Comparison of ENCODE assay signal across 8 mouse cellular contexts in genomic region chr7:73391002-73391517, GRCm38 (mm10). TPM values are rescaled to one million over a fixed set of nuclear protein-coding genes. Genes with fewer than 3 reads are reported as not detected.
A peak's percentile ranks its signal among the peaks of the same experiment; 100 is the strongest.
DNase-seq lines count a peak whose midpoint lies in the region.

No protein-coding gene starts in this region.

- peak overlapping the region; percentile 94 for H3K4me3 ChIP-seq in hindbrain, embryonic 10.5 days

- DNase-seq in R1 (ENCODE audit: low read depth, low spot score): peak; percentile 66
- DNase-seq in cerebellum, postnatal 10 days: peak; percentile 74 to 86
- peak; percentile 49 to 62 for DNase-seq in frontal cortex, postnatal 14 days (ENCODE audit: low spot score in 2 of 2)
- peak; percentile 91 for DNase-seq in hindbrain, embryonic 10.5 days (ENCODE audit: low spot score)
- DNase-seq in layer of hippocampus, postnatal 14 days (ENCODE audit: low spot score in 2 of 2): peak; percentile 63 to 80
- DNase-seq in lung, postnatal 14 days: peak; percentile 91
- DNase-seq in right cerebral cortex, postnatal 10 days (ENCODE audit: low spot score in 2 of 2): peak; percentile 86 to 88
- DNase-seq in thymus, postnatal 10 days (ENCODE audit: low spot score in 2 of 2): no peak

- H3K27ac ChIP-seq in hindbrain, embryonic 10.5 days: peak overlapping the region; percentile 94

- peaks cover 86% of the 10 kb centered on the region for H3K4me1 ChIP-seq in hindbrain, embryonic 10.5 days (replicated peaks)

- under 1% methylated on average over 40 of the region's 42 CpGs for WGBS in hindbrain, embryonic 10.5 days

- H3K36me3 ChIP-seq in hindbrain, embryonic 10.5 days: peaks cover 59% of the 10 kb centered on the region

- H3K9me3 ChIP-seq in hindbrain, embryonic 10.5 days: no peaks in the 10 kb centered on the region

- no peaks in the 10 kb centered on the region for H3K27me3 ChIP-seq in hindbrain, embryonic 10.5 days (ENCODE audit: insufficient read depth, poor library complexity, severe bottlenecking)

RNA-seq across cellular contexts. Expression of gene Rgma, which starts 15.8 kb away (rescaled TPM):
- polyA plus RNA-seq in hindbrain, embryonic 10.5 days (2016; fragmentation: Nextera tagmentation; extraction: Ambion mirVana): 38.4 and 51.1 TPM in 2 replicates
- total RNA-seq in layer of hippocampus, postnatal 14 days (2021): 10 to 100 TPM; 60.2 to 66.3 TPM

Comparison
In these comparisons a context has a peak if more than half of its experiments do, and no peak if none do; other contexts are left out.
1. DNase-seq: peak in R1 (single experiment), cerebellum, postnatal 10 days (2 of 2), frontal cortex, postnatal 14 days (2 of 2), hindbrain, embryonic 10.5 days (single experiment), layer of hippocampus, postnatal 14 days (2 of 2), lung, postnatal 14 days (single experiment) and right cerebral cortex, postnatal 10 days (2 of 2); none in thymus, postnatal 10 days (0 of 2).